Mouse (Mus musculus) heart, embryonic 14.5 days (tissue): ENCODE results near the gene Mthfsd. TPM values are rescaled to one million over a fixed set of nuclear protein-coding genes. Genes with fewer than 3 reads are reported as not detected.

Experiments used
- ATAC-seq: fragments of 200-750 bp; cut with Nextera tagmentation; 2 replicates; pipeline ENCODE4 v1.8.0; 2017; ENCODE audit warnings: low read depth, moderate TSS enrichment; ENCODE audit not compliant: insufficient number of reproducible peaks, insufficient read depth, low FRiP score
- H3K27ac ChIP-seq, 2 experiments: fragments of 200-500 bp in 1 of 2; fragments of 300-500 bp in 1 of 2; sonication (generic) in 1 of 2; replicated peaks in 1 of 2; 2 replicates each; pipeline ENCODE4 v1.5.1; 2012 to 2014; ENCODE audit warnings: low read depth in 2 of 2, low read length in 2 of 2, control low read depth in 1 of 2, mild to moderate bottlenecking in 1 of 2, mixed read lengths in 1 of 2; ENCODE audit not compliant: control insufficient read depth in 1 of 2, insufficient read depth in 1 of 2
- H3K27me3 ChIP-seq: fragments of 300-500 bp; sonication (generic); 2 replicates; pipeline ENCODE4 v1.6.1; 2014; ENCODE audit warnings: mild to moderate bottlenecking, low read length, control low read depth; ENCODE audit not compliant: control insufficient read depth, insufficient read depth
- H3K36me3 ChIP-seq: fragments of 300-500 bp; sonication (generic); 2 replicates; pipeline ENCODE4 v1.6.1; 2014; ENCODE audit warnings: mild to moderate bottlenecking, control low read depth, low read length, mixed read lengths; ENCODE audit not compliant: control insufficient read depth, insufficient read depth
- H3K4me1 ChIP-seq, 2 experiments: fragments of 200-500 bp in 1 of 2; fragments of 300-500 bp in 1 of 2; sonication (generic) in 1 of 2; 2 replicates each; pipeline ENCODE4 v1.6.1; 2012 to 2014; ENCODE audit warnings: low read length in 2 of 2, control low read depth in 1 of 2, mixed read lengths in 1 of 2; ENCODE audit not compliant: control insufficient read depth in 2 of 2, insufficient read depth in 2 of 2
- H3K4me2 ChIP-seq: fragments of 300-500 bp; sonication (generic); 2 replicates; pipeline ENCODE4 v1.6.1; 2014; ENCODE audit warnings: mild to moderate bottlenecking, low read length
- H3K4me3 ChIP-seq, 2 experiments: fragments of 200-500 bp in 1 of 2; fragments of 300-500 bp in 1 of 2; sonication (generic) in 1 of 2; 2 replicates each; pipeline ENCODE4 v1.5.1; 2012 to 2014; ENCODE audit warnings: low read length in 2 of 2, mild to moderate bottlenecking in 2 of 2, control low read depth in 1 of 2, low read depth in 1 of 2, moderate library complexity in 1 of 2; ENCODE audit not compliant: control insufficient read depth in 1 of 2, insufficient read depth in 1 of 2
- H3K9ac ChIP-seq: fragments of 300-500 bp; sonication (generic); 2 replicates; pipeline ENCODE4 v1.6.1; 2014; ENCODE audit warnings: mild to moderate bottlenecking, low read length
- H3K9me3 ChIP-seq: fragments of 300-500 bp; sonication (generic); 2 replicates; pipeline ENCODE4 v1.6.1; 2016; ENCODE audit warnings: low read length, control low read depth; ENCODE audit not compliant: control insufficient read depth
- WGBS: fragments of 180-500 bp; shearing (Covaris S2); extraction: QIAGEN DNeasy Blood & Tissue Kit; methylation state at CpG from one replicate; pipeline ENCODE4 v1.1.7; 2014; 5-methylcytosine and 5-hydroxymethylcytosine counted together
- polyA plus RNA-seq: library from polyadenylated mRNA; unstranded; fragments of >200 nt; fragmentation: Nextera tagmentation; extraction: Ambion mirVana; gene quantifications from 2 replicates; pipeline ENCODE4 v1.2.1, GENCODE M21; 2014

Gene Mthfsd
- polyA plus RNA-seq, 1 experiment from 2014 or later: 41.1 TPM

DNA sequence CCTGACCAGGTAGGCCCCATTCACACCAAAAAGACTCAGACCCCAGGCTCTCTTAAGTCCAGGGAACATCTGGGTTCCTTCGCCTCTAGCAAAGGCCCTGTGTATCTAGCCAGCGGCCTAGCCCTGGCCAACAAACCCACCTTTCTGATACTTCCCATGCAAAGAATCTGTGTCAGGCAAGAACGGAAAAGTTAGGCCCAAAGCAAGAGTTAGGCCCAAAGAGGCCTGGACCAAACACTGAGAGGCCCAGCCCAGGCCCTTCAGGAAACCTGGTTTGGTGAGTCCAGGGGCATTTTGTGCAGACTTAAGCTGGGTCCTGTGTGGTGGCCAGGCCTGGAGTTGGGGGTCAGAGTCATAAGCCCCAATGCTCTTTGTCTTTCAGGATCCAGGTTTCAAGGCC, 22.6 kb downstream of the Mthfsd start:
- Histone ChIP-seq H3K27me3 (peaks cover 100% of the 10 kb centered on the region), H3K36me3 (no peaks in the 10 kb centered on the region), H3K27ac (no peak overlapping the region), H3K4me3 (no peak overlapping the region), H3K9ac (no peak overlapping the region), H3K4me1 (peaks cover 0 to 13% of the 10 kb centered on the region in 2 experiments; a peak in 3 of 4 replicates), H3K9me3 (no peaks in the 10 kb centered on the region), H3K4me2 (no peak overlapping the region)
- ATAC-seq: no peak
- WGBS: 92% methylated on average over 3 of the region's 3 CpGs

- Histone ChIP-seq H3K4me3 (peak overlapping the region; percentile 40 to 63; a peak in 3 of 4 replicates), H3K9me3 (no peaks in the 10 kb centered on the region), H3K36me3 (no peaks in the 10 kb centered on the region), H3K4me2 (peak overlapping the region; percentile 98), H3K27me3 (peaks cover 100% of the 10 kb centered on the region), H3K27ac (no peak overlapping the region), H3K9ac (0 out of 2 replicates have a peak overlapping the region, but pooled peaks have one; percentile 62), H3K4me1 (peaks cover 0 to 13% of the 10 kb centered on the region in 2 experiments; a peak in 3 of 4 replicates)
- ATAC-seq: no peak
- WGBS: 7% methylated on average over 30 of the region's 30 CpGs
Measured at GRCm38 (mm10) chr8:121085011-121085410, 23.2 kb downstream of the Mthfsd start.

DNA sequence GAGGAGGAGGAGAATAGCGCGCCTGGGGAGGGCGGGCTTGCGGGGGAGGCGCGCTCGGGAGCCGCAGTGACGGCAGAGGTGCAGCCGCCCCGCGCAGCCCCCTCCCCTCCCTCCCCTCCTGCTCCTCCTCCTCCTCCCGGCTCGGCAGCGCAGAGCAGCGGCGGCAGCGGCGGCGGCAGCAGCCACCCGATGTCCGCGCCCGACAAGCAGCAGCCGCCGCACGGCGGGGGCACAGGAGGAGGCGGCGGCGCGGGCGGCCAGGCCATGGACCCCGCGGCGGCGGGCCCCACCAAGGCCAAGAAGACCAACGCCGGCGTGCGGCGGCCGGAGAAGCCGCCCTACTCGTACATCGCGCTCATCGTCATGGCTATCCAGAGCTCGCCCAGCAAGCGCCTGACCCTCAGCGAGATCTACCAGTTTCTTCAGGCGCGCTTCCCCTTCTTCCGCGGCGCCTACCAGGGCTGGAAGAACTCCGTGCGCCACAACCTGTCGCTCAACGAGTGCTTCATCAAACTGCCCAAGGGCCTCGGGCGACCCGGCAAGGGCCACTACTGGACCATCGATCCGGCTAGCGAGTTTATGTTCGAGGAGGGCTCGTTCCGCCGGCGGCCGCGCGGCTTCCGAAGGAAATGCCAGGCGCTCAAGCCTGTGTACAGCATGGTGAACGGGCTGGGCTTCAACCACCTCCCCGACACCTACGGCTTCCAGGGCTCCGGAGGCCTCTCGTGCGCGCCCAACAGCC, 23.8 kb downstream of the Mthfsd start, which contains the start of gene Foxf1:
Gene Foxf1 (plus strand): TSS at position 177 of the 742 bp plus-strand sequence.
- Histone ChIP-seq H3K27me3 (peaks cover 100% of the 10 kb centered on the region), H3K4me3 (peak within 1 kb of the TSS; percentile 56 to 63), H3K36me3 (no peaks in the 10 kb centered on the region), H3K9ac (peak within 1 kb of the TSS; percentile 62), H3K27ac (no peak within 1 kb of the TSS), H3K4me1 (peaks cover 0 to 13% of the 10 kb centered on the region in 2 experiments; a peak in 3 of 4 replicates), H3K4me2 (peak within 1 kb of the TSS; percentile 98), H3K9me3 (no peaks in the 10 kb centered on the region)
- ATAC-seq: no peak; the same call in 1 of the 2 replicates
- under 1% methylated on average over 77 of the region's 83 CpGs for WGBS

DNA sequence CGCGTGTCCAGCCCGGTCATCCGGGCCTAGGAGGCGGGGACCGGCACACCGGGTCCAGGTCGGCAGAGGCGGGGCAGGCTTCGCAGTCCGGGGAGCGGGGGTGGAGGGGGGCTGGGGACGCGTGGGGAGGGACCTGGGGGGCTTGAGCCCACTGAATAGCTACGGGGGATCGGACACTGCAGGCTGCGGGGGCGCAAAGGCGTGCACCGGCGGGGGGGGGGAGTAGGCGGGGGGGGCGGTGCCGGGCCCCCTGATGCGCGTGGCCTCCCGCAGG, 24.3 kb downstream of the Mthfsd start:
- Histone ChIP-seq H3K4me2 (peak overlapping the region; percentile 98), H3K9me3 (no peaks in the 10 kb centered on the region), H3K27me3 (peaks cover 100% of the 10 kb centered on the region), H3K9ac (peak overlapping the region; percentile 62), H3K27ac (no peak overlapping the region), H3K4me3 (peak overlapping the region; percentile 56 to 63), H3K36me3 (no peaks in the 10 kb centered on the region), H3K4me1 (peaks cover 0 to 13% of the 10 kb centered on the region in 2 experiments; a peak in 3 of 4 replicates)
- WGBS: 0% methylated on average over 16 of the region's 27 CpGs
- no peak for ATAC-seq

- Histone ChIP-seq H3K4me2 (peak overlapping the region; percentile 98), H3K9me3 (no peaks in the 10 kb centered on the region), H3K4me1 (peaks cover 0 to 13% of the 10 kb centered on the region in 2 experiments; a peak in 3 of 4 replicates), H3K9ac (peak overlapping the region; percentile 62), H3K27me3 (peaks cover 100% of the 10 kb centered on the region), H3K36me3 (no peaks in the 10 kb centered on the region), H3K4me3 (peak overlapping the region; percentile 56 to 63), H3K27ac (no peak overlapping the region)
- WGBS: under 1% methylated on average over 85 of the region's 89 CpGs
- peak; percentile 65 for ATAC-seq
Measured at GRCm38 (mm10) chr8:121083093-121083935, 24.9 kb downstream of the Mthfsd start.

DNA sequence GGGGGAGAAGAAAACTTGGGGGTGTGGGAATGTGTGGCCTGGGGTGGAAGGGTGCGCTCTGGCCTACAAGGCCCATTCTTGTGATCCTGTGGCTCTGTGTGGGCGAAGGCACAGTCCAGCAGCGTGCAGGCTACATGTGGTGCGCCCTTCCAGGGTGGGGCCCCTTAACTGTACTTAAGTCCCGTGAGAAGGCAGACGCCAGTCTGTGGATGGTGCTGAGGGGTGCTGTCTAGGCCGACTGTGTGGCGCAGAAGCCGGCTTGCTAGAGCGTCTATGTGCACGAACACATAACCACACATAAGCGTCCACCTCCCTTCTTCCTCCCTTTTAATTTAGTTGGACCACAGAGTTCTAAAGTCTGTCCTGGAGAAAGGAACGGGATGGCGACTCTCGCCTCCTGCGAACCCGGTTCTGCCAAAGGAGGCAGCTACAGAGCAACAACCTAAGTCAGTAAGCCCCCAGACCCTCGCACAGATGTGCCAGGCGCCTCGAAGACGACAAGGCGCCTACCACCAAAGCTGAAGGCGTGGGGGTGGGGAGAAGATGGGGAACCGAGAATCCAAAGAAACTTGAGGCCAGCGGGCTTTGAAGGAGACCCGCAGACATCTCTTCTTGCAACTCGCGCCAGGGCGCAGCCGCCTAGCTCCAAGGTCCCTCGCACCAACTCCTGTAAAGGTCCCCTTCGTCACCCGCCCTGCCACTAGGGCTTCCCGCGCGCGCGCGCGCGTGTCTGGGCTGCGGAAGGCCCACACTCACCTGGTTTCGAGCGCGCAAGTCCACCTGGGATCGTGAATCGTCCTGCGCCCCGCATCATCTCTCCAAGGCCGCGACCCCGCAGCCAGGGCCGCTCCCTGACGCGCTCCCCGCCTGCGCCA, 25.7 kb downstream of the Mthfsd start:
- Histone ChIP-seq H3K9ac (no peak overlapping the region), H3K36me3 (no peaks in the 10 kb centered on the region), H3K4me1 (peaks cover 0 to 13% of the 10 kb centered on the region in 2 experiments; a peak in 3 of 4 replicates), H3K9me3 (no peaks in the 10 kb centered on the region), H3K27ac (no peak overlapping the region), H3K4me3 (peak overlapping the region; percentile 56 to 63), H3K4me2 (peak overlapping the region; percentile 98), H3K27me3 (peaks cover 99% of the 10 kb centered on the region)
- ATAC-seq: no peak
- WGBS: 2% methylated on average over 45 of the region's 57 CpGs

DNA sequence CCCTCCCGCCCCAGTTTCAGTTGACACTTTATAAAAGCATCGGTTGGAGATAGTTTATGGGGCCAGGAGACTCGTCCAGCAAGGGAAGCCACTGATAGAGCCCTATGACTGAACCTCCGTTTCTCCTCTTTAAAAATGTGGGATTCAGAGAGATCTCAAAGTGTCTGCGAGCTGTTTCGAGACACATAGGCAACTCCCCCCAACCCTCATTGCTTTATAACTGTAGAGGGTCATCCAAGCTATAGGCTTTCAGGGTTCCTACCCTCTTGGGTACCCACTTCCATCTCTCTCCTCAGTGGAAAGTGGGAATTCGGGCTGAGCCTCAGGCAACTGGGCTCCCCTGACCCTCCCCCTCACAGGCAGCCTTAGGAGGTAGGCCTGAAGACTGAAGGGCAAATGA, 26.8 kb downstream of the Mthfsd start:
- Histone ChIP-seq H3K4me1 (peaks cover 0 to 13% of the 10 kb centered on the region in 2 experiments; a peak in 3 of 4 replicates), H3K27ac (no peak overlapping the region), H3K36me3 (no peaks in the 10 kb centered on the region), H3K27me3 (peaks cover 99% of the 10 kb centered on the region), H3K9ac (no peak overlapping the region), H3K9me3 (no peaks in the 10 kb centered on the region), H3K4me3 (no peak overlapping the region), H3K4me2 (no peak overlapping the region)
- ATAC-seq: no peak
- WGBS: 5% methylated on average over 7 of the region's 7 CpGs
